Mouse (Mus musculus): ENCODE data around the gene Hist1h1a.

DNA sequence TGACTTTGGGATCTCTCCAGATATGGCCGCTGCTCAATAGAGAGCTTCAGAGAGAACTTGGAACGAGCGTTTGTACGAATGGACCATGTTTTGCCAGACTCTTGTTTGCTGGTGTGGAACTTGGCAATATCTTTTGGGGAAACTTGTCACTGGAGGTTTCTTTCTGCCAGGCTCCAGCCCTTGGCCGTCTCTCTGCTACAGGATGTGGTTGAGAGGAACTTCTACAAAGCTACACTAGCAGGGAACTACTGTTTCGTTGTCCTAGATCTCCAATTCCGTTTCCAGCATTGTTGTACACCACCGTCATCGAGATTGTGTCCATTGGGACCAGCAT, 34.3 kb upstream of the Hist1h1a start:
- TF ChIP-seq CTCF (IDR thresholded peaks at IDR 0.05; ENCODE audit: extremely low read depth, insufficient read depth, insufficient read length, insufficient replicate concordance): no peak
- TF ChIP-seq POLR2A (IDR thresholded peaks at IDR 0.05; ENCODE audit: low read depth, low read length): no peak
